Mouse (Mus musculus) T-helper 2 cell (primary cell): Measurements from ENCODE around the gene Zfp622.

ENCODE experiments used
- in situ Hi-C: fragments of 300-600 bp; cut with MboI, MseI; formaldehyde crosslinking; loops from one replicate; pipeline ENCODE4 v1.15.1; 2025; ENCODE audit warnings: high pct_unique_total_duplicates

The Zfp622 gene

GRCm38 (mm10) chr15:25984067-25984733, at the start of gene Zfp622:
TSS of gene Zfp622 (plus strand) at chr15:25984366.
- in situ Hi-C loops: loop anchor here (10.0 to 25.0 kb wide), 3 partner anchors 179 to 1611 kb away; partner anchors contain the start of gene Myo10

- in situ Hi-C loops: no loop called here
Measured at GRCm38 (mm10) chr15:25934411-25934810, 49.8 kb upstream of the Zfp622 start.

- in situ Hi-C loops: loop anchor here (5.0 kb wide), 1 partner anchor 91 kb away; no protein-coding TSS in a partner anchor
Measured at GRCm38 (mm10) chr15:25938496-25938895, 45.7 kb upstream of the Zfp622 start.

- in situ Hi-C loops: no loop called here
Measured at GRCm38 (mm10) chr15:25940397-25941377, 43.5 kb upstream of the Zfp622 start.

- in situ Hi-C loops: no loop called here
Measured at GRCm38 (mm10) chr15:25941514-25941913, 42.7 kb upstream of the Zfp622 start.

- in situ Hi-C loops: no loop called here
Measured at GRCm38 (mm10) chr15:25942415-25942814, 41.8 kb upstream of the Zfp622 start.

- in situ Hi-C loops: no loop called here
Measured at GRCm38 (mm10) chr15:25943386-25944137, 40.6 kb upstream of the Zfp622 start.

- in situ Hi-C loops: no loop called here
Measured at GRCm38 (mm10) chr15:25945224-25945623, 38.9 kb upstream of the Zfp622 start.

- in situ Hi-C loops: no loop called here
Measured at GRCm38 (mm10) chr15:25946482-25946881, 37.7 kb upstream of the Zfp622 start.

GRCm38 (mm10) chr15:25947383-25947782, 36.8 kb upstream of the Zfp622 start:
- in situ Hi-C loops: no loop called here

- in situ Hi-C loops: no loop called here
Measured at GRCm38 (mm10) chr15:25948257-25949223, 35.6 kb upstream of the Zfp622 start.

GRCm38 (mm10) chr15:25949696-25950095, 34.5 kb upstream of the Zfp622 start:
- in situ Hi-C loops: no loop called here

GRCm38 (mm10) chr15:25950584-25950983, 33.6 kb upstream of the Zfp622 start:
- in situ Hi-C loops: no loop called here

GRCm38 (mm10) chr15:25951037-25951436, 33.1 kb upstream of the Zfp622 start:
- in situ Hi-C loops: no loop called here

- in situ Hi-C loops: no loop called here
Measured at GRCm38 (mm10) chr15:25956001-25956400, 28.2 kb upstream of the Zfp622 start.

- in situ Hi-C loops: no loop called here
Measured at GRCm38 (mm10) chr15:25956422-25957117, 27.6 kb upstream of the Zfp622 start.

- in situ Hi-C loops: no loop called here
Measured at GRCm38 (mm10) chr15:25957651-25958050, 26.5 kb upstream of the Zfp622 start.

- in situ Hi-C loops: no loop called here
Measured at GRCm38 (mm10) chr15:25959375-25959774, 24.8 kb upstream of the Zfp622 start.

GRCm38 (mm10) chr15:25960231-25960630, 23.9 kb upstream of the Zfp622 start:
- in situ Hi-C loops: loop anchor here (5.0 kb wide), 1 partner anchor 168 kb away; no protein-coding TSS in a partner anchor
